Mouse (Mus musculus): ENCODE results near the gene Tmprss11f. TPM values are rescaled to one million over a fixed set of nuclear protein-coding genes. Genes with fewer than 3 reads are reported as not detected.

Gene Tmprss11f
- total RNA-seq, 2 experiments from 2014 or later, result not detected

Other genes with a start within 250 kb of the Tmprss11f start
- gene Tmprss11a, start 163.4 kb downstream of the Tmprss11f start, total RNA-seq (2021), result not detected
- gene Tmprss11g, start 113.8 kb downstream of the Tmprss11f start, total RNA-seq (2021), result not detected
- gene Tmprss11b, start 43.9 kb upstream of the Tmprss11f start, total RNA-seq (2021), result not detected
- gene Tmprss11e, start 113.4 kb upstream of the Tmprss11f start, total RNA-seq (2021), result not detected
- gene Ythdc1, start 171.8 kb upstream of the Tmprss11f start, total RNA-seq (2021), result 10 to 100 TPM; 53.9 to 54.4 TPM

All from left cerebral cortex, postnatal 14 days (tissue).